Mouse (Mus musculus) lung, postnatal 0 days (tissue): Measurements from ENCODE around the gene Eepd1.

Experiments used
- CTCF ChIP-seq: IDR thresholded peaks from 2 replicates; pipeline ENCODE4 v1.5.1; 2016; ENCODE audit warnings: antibody characterized with exemption, mild to moderate bottlenecking
- EP300 ChIP-seq: IDR thresholded peaks from 2 replicates; pipeline ENCODE4 v1.6.1; 2016; ENCODE audit warnings: antibody characterized with exemption, mild to moderate bottlenecking, control low read depth

DNA sequence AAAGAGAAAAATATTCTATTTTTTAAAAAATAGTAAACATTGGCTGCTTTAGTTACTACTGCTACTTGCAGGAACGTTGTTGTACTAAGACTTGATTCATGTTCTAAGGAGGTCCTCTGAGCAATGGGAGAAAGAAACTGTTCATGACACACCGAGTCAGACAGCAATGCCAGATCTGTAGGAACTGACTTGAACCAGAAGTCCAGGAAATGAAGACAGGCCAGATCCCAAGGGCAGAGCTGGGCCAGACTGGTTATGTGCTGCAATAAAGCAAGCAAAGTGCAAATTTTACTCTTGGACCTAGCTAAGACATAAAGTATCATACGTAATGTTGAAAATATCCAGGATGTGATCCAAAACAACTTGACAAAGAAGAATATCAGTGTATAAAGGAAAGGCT is 42.5 kb upstream of the Eepd1 start:
- no peak for TF ChIP-seq CTCF
- TF ChIP-seq EP300 = no peak
